Mouse (Mus musculus) olfactory bulb, adult 2 months (tissue): ENCODE measurements around the gene Cyp2s1. TPM values are rescaled to one million over a fixed set of nuclear protein-coding genes. Genes with fewer than 3 reads are reported as not detected.
A peak's percentile ranks its signal among the peaks of the same experiment; 100 is the strongest.

Source experiments
- H3K27ac ChIP-seq: fragments of 200-500 bp; 2 replicates; pipeline ENCODE4 v1.5.1; 2012; ENCODE audit warnings: low read depth, low read length; ENCODE audit not compliant: insufficient read depth
- H3K4me1 ChIP-seq: fragments of 200-500 bp; 2 replicates; pipeline ENCODE4 v1.6.1; 2012; ENCODE audit warnings: low read length; ENCODE audit not compliant: control insufficient read depth, insufficient read depth
- H3K4me3 ChIP-seq: fragments of 200-500 bp; 2 replicates; pipeline ENCODE4 v1.5.1; 2012; ENCODE audit warnings: mild to moderate bottlenecking, low read depth, low read length, moderate library complexity; ENCODE audit not compliant: insufficient read depth
- CTCF ChIP-seq: fragments of 200-500 bp; IDR thresholded peaks from 2 replicates; pipeline ENCODE4 v1.5.1; 2012; ENCODE audit warnings: low read depth, mild to moderate bottlenecking, low read length, moderate library complexity; ENCODE audit not compliant: insufficient read depth
- POLR2A ChIP-seq: fragments of 200-500 bp; IDR thresholded peaks from 2 replicates; pipeline ENCODE4 v1.6.1; 2012; ENCODE audit warnings: mild to moderate bottlenecking, low read depth, low read length, moderate library complexity; ENCODE audit not compliant: insufficient read depth
- WGBS: fragments of 180-500 bp; shearing (Covaris S2); methylation state at CpG from one replicate; pipeline ENCODE4 v1.1.7; 2018; 5-methylcytosine and 5-hydroxymethylcytosine counted together
- polyA plus RNA-seq: library from polyadenylated mRNA; stranded (reverse); fragments of >200 nt; gene quantifications from 2 replicates; pipeline ENCODE4 v1.2.4, GENCODE M21; 2012; ENCODE audit warnings: low replicate concordance; ENCODE audit not compliant: missing spikeins, insufficient read depth, insufficient read length

Gene Cyp2s1
- not detected in 2 replicates for polyA plus RNA-seq

DNA sequence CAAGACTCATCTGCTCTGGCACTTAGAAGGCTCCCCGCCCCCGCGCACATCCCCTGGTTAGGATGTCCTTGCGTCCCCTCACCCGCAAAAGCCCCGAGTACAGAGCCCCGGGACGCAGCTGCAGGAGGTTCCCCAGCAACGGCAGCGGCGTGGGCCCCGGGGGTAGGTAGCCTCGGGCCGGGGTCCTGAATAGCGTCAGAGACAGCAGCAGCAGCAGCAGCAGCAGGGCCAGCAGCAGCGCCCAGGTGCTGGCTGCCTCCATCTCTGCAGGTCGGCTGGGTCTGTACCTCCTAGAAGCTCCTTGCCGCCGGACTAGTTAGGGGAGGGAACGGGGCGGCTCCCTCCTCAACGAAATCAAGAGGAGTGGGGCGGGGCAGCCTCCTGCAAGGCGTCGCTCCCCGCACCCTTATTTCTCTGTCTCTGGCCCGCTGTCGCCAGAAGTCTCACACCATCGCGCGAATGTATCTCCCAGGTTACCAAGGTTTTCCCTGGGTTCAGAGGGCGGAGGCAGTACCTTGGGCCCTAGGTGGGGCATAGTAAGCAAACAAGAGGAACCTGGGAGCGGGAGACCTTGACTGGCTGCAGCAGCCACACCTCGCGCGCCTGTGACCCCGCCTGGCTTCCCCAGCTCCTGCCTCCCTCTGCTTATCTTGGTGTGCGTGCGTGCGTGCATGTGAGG, at the start of gene Cyp2s1:
TSS of gene Cyp2s1 (minus strand) at position 673 of the 679 bp plus-strand sequence.
- Histone ChIP-seq H3K4me1 (peaks cover 21% of the 10 kb centered on the region), H3K4me3 (peak within 1 kb of the TSS; percentile 59), H3K27ac (no peak within 1 kb of the TSS)
- WGBS: 2% methylated on average over 40 of the region's 40 CpGs
- no peak for TF ChIP-seq CTCF
- TF ChIP-seq POLR2A: no peak

- Histone ChIP-seq H3K27ac (no peak overlapping the region), H3K4me1 (no peaks in the 10 kb centered on the region), H3K4me3 (no peak overlapping the region)
- TF ChIP-seq CTCF (no peak), POLR2A (no peak)
- WGBS: 40% methylated on average over 5 of the region's 5 CpGs
Observed at GRCm38 (mm10) chr7:25864861-25865260, 48.1 kb upstream of the Cyp2s1 start.

- Histone ChIP-seq H3K27ac (no peak overlapping the region), H3K4me3 (no peak overlapping the region), H3K4me1 (no peaks in the 10 kb centered on the region)
- WGBS: 52% methylated on average over 3 of the region's 3 CpGs
- TF ChIP-seq CTCF (no peak), POLR2A (no peak)
Observed at GRCm38 (mm10) chr7:25863756-25864155, 47.0 kb upstream of the Cyp2s1 start.

DNA sequence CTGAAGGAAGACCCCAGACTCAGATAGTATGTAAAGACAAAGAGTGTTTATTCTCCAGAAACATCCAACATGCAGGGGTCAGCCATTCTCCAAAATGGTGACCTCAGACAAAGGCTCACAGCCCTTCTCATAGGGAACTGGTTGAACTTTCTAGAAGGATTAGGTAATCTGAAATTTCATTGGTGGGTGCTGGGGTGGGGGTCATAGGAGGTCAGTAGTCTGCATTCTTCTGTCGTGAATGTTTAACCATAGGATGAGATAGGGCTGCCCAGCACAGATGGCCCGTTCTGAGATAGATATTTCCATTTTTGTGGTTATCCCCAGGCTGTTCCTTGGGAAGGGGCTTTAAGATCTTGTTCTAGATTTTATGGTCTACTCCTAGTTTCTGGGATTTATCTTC, 45.7 kb upstream of the Cyp2s1 start:
- no peak overlapping the region for H3K27ac ChIP-seq
- WGBS: 85% methylated on average over 2 of the region's 2 CpGs
- no peak overlapping the region for H3K4me3 ChIP-seq
- H3K4me1 ChIP-seq: no peaks in the 10 kb centered on the region
- TF ChIP-seq POLR2A (no peak), CTCF (no peak)

- Histone ChIP-seq H3K27ac (no peak overlapping the region), H3K4me3 (no peak overlapping the region), H3K4me1 (no peaks in the 10 kb centered on the region)
- WGBS: 22% methylated on average over 9 of the region's 9 CpGs
- TF ChIP-seq POLR2A (no peak), CTCF (no peak)
Observed at GRCm38 (mm10) chr7:25859962-25860870, 43.5 kb upstream of the Cyp2s1 start.

DNA sequence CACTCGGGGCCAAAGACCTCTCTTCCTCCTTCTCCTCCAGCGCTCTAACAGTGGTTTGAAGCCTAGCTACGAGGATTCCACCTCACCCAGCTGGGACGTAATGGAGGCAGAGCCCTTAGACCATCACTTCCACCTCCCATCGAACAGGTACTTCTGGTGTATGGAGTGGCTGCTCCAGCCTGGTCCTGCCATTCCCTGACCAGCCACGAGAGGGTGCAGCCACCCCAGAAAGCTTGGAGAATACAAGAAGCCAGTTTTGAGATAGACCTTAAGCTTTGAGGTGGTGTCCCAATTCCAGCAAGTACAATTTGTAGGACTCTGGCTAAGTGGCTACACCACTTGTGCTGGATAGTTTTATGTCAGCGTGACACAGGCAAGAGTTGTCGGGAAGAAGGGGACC, 38.4 kb upstream of the Cyp2s1 start:
- Histone ChIP-seq H3K4me1 (no peaks in the 10 kb centered on the region), H3K4me3 (no peak overlapping the region), H3K27ac (no peak overlapping the region)
- WGBS: 34% methylated on average over 8 of the region's 8 CpGs
- TF ChIP-seq CTCF (peak; percentile 53; the same call in 1 of the 2 replicates), POLR2A (no peak)

DNA sequence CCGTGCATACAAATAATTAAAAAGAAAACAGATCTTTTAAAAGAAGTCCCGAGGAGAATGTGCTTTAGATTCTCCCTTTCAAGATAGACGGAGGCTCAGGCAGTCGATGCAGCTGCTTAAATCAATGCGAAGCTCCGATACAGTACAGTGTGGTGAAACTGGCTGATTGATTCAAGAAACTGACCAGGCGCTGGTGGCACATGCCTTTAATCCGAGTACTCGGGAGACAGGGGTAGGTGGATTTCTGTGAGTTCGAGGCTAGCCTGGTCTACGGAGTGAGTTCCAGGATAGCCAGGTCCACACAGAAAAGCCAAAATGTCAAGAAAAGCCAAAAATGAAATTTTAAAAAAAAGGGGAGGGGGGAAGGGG, 31.7 kb upstream of the Cyp2s1 start:
- Histone ChIP-seq H3K4me1 (no peaks in the 10 kb centered on the region), H3K4me3 (peak overlapping the region; percentile 59), H3K27ac (no peak overlapping the region)
- TF ChIP-seq POLR2A: no peak
- TF ChIP-seq CTCF: no peak
- 17% methylated on average over 11 of the region's 11 CpGs for WGBS

- Histone ChIP-seq H3K4me1 (no peaks in the 10 kb centered on the region), H3K27ac (no peak overlapping the region), H3K4me3 (peak overlapping the region; percentile 59)
- peak; percentile 46; the same call in 1 of the 2 replicates for TF ChIP-seq CTCF
- TF ChIP-seq POLR2A: no peak
- 10% methylated on average over 13 of the region's 13 CpGs for WGBS
Observed at GRCm38 (mm10) chr7:25847722-25848443, 31.2 kb upstream of the Cyp2s1 start.

- Histone ChIP-seq H3K27ac (no peak overlapping the region), H3K4me3 (no peak overlapping the region), H3K4me1 (no peaks in the 10 kb centered on the region)
- WGBS: 77% methylated on average over 3 of the region's 3 CpGs
- TF ChIP-seq CTCF: no peak
- TF ChIP-seq POLR2A: no peak
Observed at GRCm38 (mm10) chr7:25844885-25845284, 28.2 kb upstream of the Cyp2s1 start.
